Mouse (Mus musculus): Measurements from ENCODE around the gene Gna15.

GRCm38 (mm10) chr10:81534826-81535225 is 10.8 kb upstream of the Gna15 start:
- TF ChIP-seq GATA1 (IDR thresholded peaks at IDR 0.05; ENCODE audit: low read depth, low read length) (no peak), TBP (IDR thresholded peaks at IDR 0.05; ENCODE audit: low read depth, low read length) (no peak), CTCF (IDR thresholded peaks at IDR 0.05 in 2 of 3, conservative IDR thresholded peaks at IDR 0.05 in 1 of 3; ENCODE audit: control insufficient read depth in 1 of 3, insufficient read depth in 1 of 3, low read depth in 2 of 3, low read length in 3 of 3, poor library complexity in 1 of 3, severe bottlenecking in 1 of 3) (no peak), CHD2 (IDR thresholded peaks at IDR 0.05; ENCODE audit: low read length) (no peak), ZC3H11A (IDR thresholded peaks at IDR 0.05; ENCODE audit: low read depth, low read length) (no peak), USF1 (IDR thresholded peaks at IDR 0.05; ENCODE audit: low read depth, low read length) (no peak)

Data from MEL (cell line).